Comparison of ENCODE assay signal across 21 mouse cellular contexts in genomic region chr2:155071027-155071426, GRCm38 (mm10). TPM values are rescaled to one million over a fixed set of nuclear protein-coding genes. Genes with fewer than 3 reads are reported as not detected.
DNase-seq lines count a peak whose midpoint lies in the region; ATAC-seq lines count a peak whose summit lies in the region.
"Had no signal": no experiment of that assay in that cellular context is flagged by ENCODE, and none has a peak within 500 bp of the region (broad histone marks: within the 10 kb centered on the region; RNA-seq: fewer than 3 reads in every experiment).

No protein-coding gene starts in this region.

- no peaks in the 10 kb centered on the region for H3K9me3 ChIP-seq in embryonic facial prominence, embryonic 14.5 days (ENCODE audit: control insufficient read depth, low read length)
- H3K9me3 ChIP-seq in embryonic facial prominence, embryonic 10.5 days, result no peaks in the 10 kb centered on the region
- H3K9me3 ChIP-seq: forebrain, embryonic 12.5 days; heart, embryonic 10.5 days; hindbrain, embryonic 15.5 days; limb, embryonic 10.5 days; neural tube, embryonic 15.5 days had no signal

- DNase-seq in embryonic facial prominence, embryonic 14.5 days (ENCODE audit: low spot score), result peak; percentile 42
- no peak for DNase-seq in embryonic facial prominence, embryonic 10.5 days (ENCODE audit: low spot score)
- DNase-seq in 3T3-L1 (ENCODE audit: low read depth, low spot score), result peak; percentile 87
- peak; percentile 55 for DNase-seq in Muller cell, postnatal 12 days (ENCODE audit: inconsistent ontology term)
- DNase-seq in fat pad, adult 2 months (ENCODE audit: extremely low read depth, low read depth, low spot score), result peak; percentile 99
- no peak for DNase-seq in layer of hippocampus, postnatal 14 days (ENCODE audit: low spot score in 2 of 2)
- DNase-seq in gastrocnemius, postnatal 10 days, result no peak
- DNase-seq: cerebellum, adult 8-10 months; gastrocnemius, postnatal 36 days; kidney, adult 2 months; kidney, postnatal 10 days; lung, embryonic 14.5 days had no signal

- H3K27me3 ChIP-seq in embryonic facial prominence, embryonic 14.5 days (replicated peaks; ENCODE audit: control insufficient read depth, insufficient read depth, low read length), result no peaks in the 10 kb centered on the region
- H3K27me3 ChIP-seq in embryonic facial prominence, embryonic 10.5 days (replicated peaks; ENCODE audit: low read depth, poor library complexity, severe bottlenecking), result no peaks in the 10 kb centered on the region
- H3K27me3 ChIP-seq: forebrain, embryonic 12.5 days; hindbrain, embryonic 15.5 days; neural tube, embryonic 15.5 days had no signal

- no peak overlapping the region for H3K4me2 ChIP-seq in embryonic facial prominence, embryonic 14.5 days (ENCODE audit: low read depth, low read length)
- H3K4me2 ChIP-seq: forebrain, embryonic 12.5 days; hindbrain, embryonic 15.5 days; liver, embryonic 11.5 days; lung, embryonic 14.5 days; neural tube, embryonic 15.5 days had no signal

- H3K9ac ChIP-seq in embryonic facial prominence, embryonic 14.5 days (ENCODE audit: low read depth, low read length), result no peak overlapping the region
- H3K9ac ChIP-seq: forebrain, embryonic 12.5 days; hindbrain, embryonic 15.5 days; lung, embryonic 14.5 days; neural tube, embryonic 15.5 days had no signal

- H3K36me3 ChIP-seq in embryonic facial prominence, embryonic 14.5 days (ENCODE audit: control insufficient read depth, insufficient read depth, low read length), result peaks cover 22% of the 10 kb centered on the region
- H3K36me3 ChIP-seq in embryonic facial prominence, embryonic 10.5 days (replicated peaks), result peaks cover 56% of the 10 kb centered on the region

- no peak overlapping the region for H3K4me3 ChIP-seq in embryonic facial prominence, embryonic 14.5 days (ENCODE audit: low read depth, low read length)
- no peak overlapping the region for H3K4me3 ChIP-seq in embryonic facial prominence, embryonic 10.5 days
- H3K4me3 ChIP-seq: forebrain, embryonic 12.5 days; heart, embryonic 10.5 days; hindbrain, embryonic 15.5 days; limb, embryonic 10.5 days; neural tube, embryonic 15.5 days had no signal

- ATAC-seq in embryonic facial prominence, embryonic 14.5 days (ENCODE audit: low read depth), result no peak

- WGBS in embryonic facial prominence, embryonic 14.5 days, result 82% methylated on average over 9 of the region's 9 CpGs
- 90% methylated on average over 9 of the region's 9 CpGs for WGBS in embryonic facial prominence, embryonic 10.5 days

- H3K27ac ChIP-seq in embryonic facial prominence, embryonic 14.5 days (replicated peaks; ENCODE audit: low read depth, low read length), result no peak overlapping the region
- no peak overlapping the region for H3K27ac ChIP-seq in embryonic facial prominence, embryonic 10.5 days (replicated peaks)
- H3K27ac ChIP-seq: forebrain, embryonic 12.5 days; heart, embryonic 10.5 days; hindbrain, embryonic 15.5 days; limb, embryonic 10.5 days; neural tube, embryonic 15.5 days; stomach, postnatal 0 days had no signal

- peaks cover 13% of the 10 kb centered on the region for H3K4me1 ChIP-seq in embryonic facial prominence, embryonic 14.5 days (ENCODE audit: control insufficient read depth, insufficient read depth, low read length)
- H3K4me1 ChIP-seq in embryonic facial prominence, embryonic 10.5 days, result peaks cover 39% of the 10 kb centered on the region

RNA-seq across cellular contexts. Expression of gene Ahcy, which starts 3.3 kb away (rescaled TPM):
- polyA plus RNA-seq in embryonic facial prominence, embryonic 14.5 days (2014; fragmentation: Nextera tagmentation; extraction: Ambion mirVana), result 63.4 and 70.1 TPM in 2 replicates
- polyA plus RNA-seq in embryonic facial prominence, embryonic 10.5 days (2016; fragmentation: Nextera tagmentation; extraction: Ambion mirVana), result 105 and 109 TPM in 2 replicates
- 10 to 100 TPM; 12.2 to 13.0 TPM for total RNA-seq in layer of hippocampus, postnatal 14 days (2021)
- total RNA-seq in gastrocnemius, postnatal 10 days (2021), result 10 to 100 TPM; 18.9 to 22.7 TPM

RNA-seq across cellular contexts. Expression of gene Gm14226, which starts 53.0 kb away (rescaled TPM):
- polyA plus RNA-seq in embryonic facial prominence, embryonic 14.5 days (2014; fragmentation: Nextera tagmentation; extraction: Ambion mirVana), result 2.9 and 3.1 TPM in 2 replicates
- polyA plus RNA-seq in embryonic facial prominence, embryonic 10.5 days (2016; fragmentation: Nextera tagmentation; extraction: Ambion mirVana), result 0.88 and 1.3 TPM in 2 replicates
- total RNA-seq in layer of hippocampus, postnatal 14 days (2021), result under 1 TPM; 0.18 to 0.19 TPM
- total RNA-seq in gastrocnemius, postnatal 10 days (2021), result not detected
- total RNA-seq: gastrocnemius, postnatal 36 days; hematopoietic stem cell, adult 5-6 weeks; midbrain, postnatal 0 days had no signal

Comparison
In these comparisons a context has a peak if more than half of its experiments do, and no peak if none do; other contexts are left out.
1. DNase-seq: peak in embryonic facial prominence, embryonic 14.5 days (single experiment), 3T3-L1 (single experiment), Muller cell, postnatal 12 days (single experiment) and fat pad, adult 2 months (single experiment); none in embryonic facial prominence, embryonic 10.5 days (single experiment), layer of hippocampus, postnatal 14 days (0 of 2) and gastrocnemius, postnatal 10 days (single experiment).